Mouse (Mus musculus) macrophage (primary cell): ENCODE data around the gene Mecom. TPM values are rescaled to one million over a fixed set of nuclear protein-coding genes. Genes with fewer than 3 reads are reported as not detected.

Experiments
- H3K27ac ChIP-seq: fragments of 350-480 bp; formaldehyde crosslinking; 2 replicates; pipeline ENCODE4 v1.9.0; 2021
- H3K36me3 ChIP-seq: fragments of 350-480 bp; formaldehyde crosslinking; 2 replicates; pipeline ENCODE4 v1.9.0; 2021; ENCODE audit errors: inconsistent target
- H3K4me3 ChIP-seq: fragments of 350-480 bp; formaldehyde crosslinking; 2 replicates; pipeline ENCODE4 v1.9.0; 2021; ENCODE audit errors: inconsistent target
- H3K79me2 ChIP-seq: fragments of 350-480 bp; formaldehyde crosslinking; 2 replicates; pipeline ENCODE4 v1.9.0; 2021; ENCODE audit errors: inconsistent target
- WGBS: methylation state at CpG from one replicate; pipeline ENCODE4 v1.1.7; 2026; ENCODE audit warnings: inconsistent platforms; ENCODE audit not compliant: missing documents; 5-methylcytosine and 5-hydroxymethylcytosine counted together
- polyA plus RNA-seq: library from polyadenylated mRNA; stranded (reverse); fragments of 250-400 nt; gene quantifications from 3 replicates; pipeline ENCODE4 v1.2.4, GENCODE M21; 2018; ENCODE audit warnings: inconsistent platforms

Mecom gene
- polyA plus RNA-seq, 1 experiment from 2014 or later = not detected

GRCm38 (mm10) chr3:30004888-30005405, 542.9 kb downstream of the Mecom start:
- no peak overlapping the region for H3K27ac ChIP-seq

GRCm38 (mm10) chr3:30000260-30000659, 547.5 kb downstream of the Mecom start:
- WGBS = 88% methylated on average over 6 of the region's 7 CpGs
- Histone ChIP-seq H3K27ac (no peak overlapping the region), H3K79me2 (no peaks in the 10 kb centered on the region), H3K36me3 (no peaks in the 10 kb centered on the region), H3K4me3 (no peak overlapping the region)

More at GRCm38 (mm10) chr3:30004888-30005405, 542.9 kb downstream of the Mecom start:
- Histone ChIP-seq H3K36me3 (no peaks in the 10 kb centered on the region), H3K4me3 (no peak overlapping the region), H3K79me2 (no peaks in the 10 kb centered on the region)
- 32% methylated on average over 8 of the region's 8 CpGs for WGBS

GRCm38 (mm10) chr3:29999035-29999434, 548.8 kb downstream of the Mecom start:
- Histone ChIP-seq H3K27ac (no peak overlapping the region), H3K79me2 (no peaks in the 10 kb centered on the region), H3K36me3 (no peaks in the 10 kb centered on the region), H3K4me3 (no peak overlapping the region)
- 78% methylated on average over 1 of the region's 1 CpGs for WGBS

- Histone ChIP-seq H3K27ac (no peak overlapping the region), H3K36me3 (no peaks in the 10 kb centered on the region), H3K79me2 (no peaks in the 10 kb centered on the region), H3K4me3 (no peak overlapping the region)
- WGBS = 93% methylated on average over 7 of the region's 7 CpGs
Observed at GRCm38 (mm10) chr3:29997068-29997467, 550.7 kb downstream of the Mecom start.

GRCm38 (mm10) chr3:29993346-29993745, 554.5 kb downstream of the Mecom start:
- WGBS = 93% methylated on average over 10 of the region's 10 CpGs
- Histone ChIP-seq H3K4me3 (no peak overlapping the region), H3K79me2 (no peaks in the 10 kb centered on the region), H3K36me3 (no peaks in the 10 kb centered on the region), H3K27ac (no peak overlapping the region)

- H3K79me2 ChIP-seq = no peaks in the 10 kb centered on the region
- H3K4me3 ChIP-seq = no peak overlapping the region
- H3K36me3 ChIP-seq = no peaks in the 10 kb centered on the region
- no peak overlapping the region for H3K27ac ChIP-seq
- 0% methylated on average over 1 of the region's 1 CpGs for WGBS
Observed at GRCm38 (mm10) chr3:29991523-29991922, 556.3 kb downstream of the Mecom start.

GRCm38 (mm10) chr3:29984431-29984830, 563.4 kb downstream of the Mecom start:
- no peaks in the 10 kb centered on the region for H3K36me3 ChIP-seq
- 95% methylated on average over 3 of the region's 3 CpGs for WGBS
- H3K4me3 ChIP-seq = no peak overlapping the region
- H3K79me2 ChIP-seq = no peaks in the 10 kb centered on the region
- no peak overlapping the region for H3K27ac ChIP-seq

GRCm38 (mm10) chr3:29981259-29981910, 566.4 kb downstream of the Mecom start:
- H3K79me2 ChIP-seq = no peaks in the 10 kb centered on the region
- no peak overlapping the region for H3K27ac ChIP-seq
- no peak overlapping the region for H3K4me3 ChIP-seq
- H3K36me3 ChIP-seq = no peaks in the 10 kb centered on the region
- 70% methylated on average over 7 of the region's 7 CpGs for WGBS

GRCm38 (mm10) chr3:29980531-29980930, 567.3 kb downstream of the Mecom start:
- no peaks in the 10 kb centered on the region for H3K79me2 ChIP-seq
- no peaks in the 10 kb centered on the region for H3K36me3 ChIP-seq
- H3K4me3 ChIP-seq = no peak overlapping the region
- 93% methylated on average over 9 of the region's 9 CpGs for WGBS
- H3K27ac ChIP-seq = no peak overlapping the region

- Histone ChIP-seq H3K79me2 (no peaks in the 10 kb centered on the region), H3K4me3 (no peak overlapping the region), H3K36me3 (no peaks in the 10 kb centered on the region), H3K27ac (no peak overlapping the region)
- WGBS = 82% methylated on average over 4 of the region's 4 CpGs
Observed at GRCm38 (mm10) chr3:29976580-29976979, 571.2 kb downstream of the Mecom start.

GRCm38 (mm10) chr3:29968433-29968949, 579.3 kb downstream of the Mecom start:
- H3K27ac ChIP-seq = no peak overlapping the region
- WGBS = 87% methylated on average over 11 of the region's 11 CpGs

GRCm38 (mm10) chr3:29963953-29964352, 583.9 kb downstream of the Mecom start:
- no peaks in the 10 kb centered on the region for H3K36me3 ChIP-seq
- 91% methylated on average over 7 of the region's 7 CpGs for WGBS

More at GRCm38 (mm10) chr3:29968433-29968949, 579.3 kb downstream of the Mecom start:
- Histone ChIP-seq H3K79me2 (no peaks in the 10 kb centered on the region), H3K4me3 (no peak overlapping the region), H3K36me3 (no peaks in the 10 kb centered on the region)

GRCm38 (mm10) chr3:29963447-29963846, 584.4 kb downstream of the Mecom start:
- 93% methylated on average over 3 of the region's 3 CpGs for WGBS
- H3K27ac ChIP-seq = no peak overlapping the region
- no peaks in the 10 kb centered on the region for H3K79me2 ChIP-seq
- H3K36me3 ChIP-seq = no peaks in the 10 kb centered on the region
- H3K4me3 ChIP-seq = no peak overlapping the region

More at GRCm38 (mm10) chr3:29963953-29964352, 583.9 kb downstream of the Mecom start:
- Histone ChIP-seq H3K27ac (no peak overlapping the region), H3K4me3 (no peak overlapping the region), H3K79me2 (no peaks in the 10 kb centered on the region)

- no peaks in the 10 kb centered on the region for H3K36me3 ChIP-seq
- 62% methylated on average over 3 of the region's 3 CpGs for WGBS
- H3K4me3 ChIP-seq = no peak overlapping the region
- no peak overlapping the region for H3K27ac ChIP-seq
- no peaks in the 10 kb centered on the region for H3K79me2 ChIP-seq
Observed at GRCm38 (mm10) chr3:29959051-29959450, 588.8 kb downstream of the Mecom start.

GRCm38 (mm10) chr3:29957365-29958236, 590.2 kb downstream of the Mecom start:
- H3K79me2 ChIP-seq = no peaks in the 10 kb centered on the region
- no peak overlapping the region for H3K27ac ChIP-seq
- no peak overlapping the region for H3K4me3 ChIP-seq
- WGBS = 91% methylated on average over 10 of the region's 10 CpGs
- no peaks in the 10 kb centered on the region for H3K36me3 ChIP-seq
